Mouse (Mus musculus): ENCODE data around the gene Rab3gap1.

DNA sequence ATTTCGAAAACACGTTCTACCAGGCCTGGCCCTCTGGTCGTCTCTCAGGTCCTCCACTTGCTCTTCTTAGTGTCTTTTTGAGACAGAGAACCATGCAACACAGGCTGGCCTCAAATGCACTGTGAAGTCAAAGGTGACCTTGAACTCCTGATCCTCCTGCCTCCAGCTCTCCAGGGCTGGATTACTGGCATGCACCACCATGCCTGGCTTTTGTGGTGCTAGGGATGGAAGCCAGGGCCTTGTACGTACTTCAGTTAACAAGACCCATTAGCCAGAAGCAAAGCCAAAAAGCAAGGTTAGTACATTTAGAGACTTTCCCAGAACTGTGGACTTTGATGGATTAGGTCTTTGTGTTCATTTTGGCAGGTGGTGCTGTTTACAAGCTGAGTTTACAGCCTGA lies 83.7 kb downstream of the Rab3gap1 start:
- TF ChIP-seq CTCF (IDR thresholded peaks at IDR 0.05; ENCODE audit: low read depth, low read length) (no peak), POLR2A (IDR thresholded peaks at IDR 0.05; ENCODE audit: extremely low read depth, insufficient read depth, low read length) (no peak)

Measured in liver, adult 2 months (tissue).